ENCODE assay signal across 8 mouse cellular contexts in genomic region chr9:36968713-36969112, GRCm38 (mm10).
DNase-seq lines count a peak whose midpoint lies in the region; ATAC-seq and TF ChIP-seq lines count a peak whose summit lies in the region.

No protein-coding gene starts in this region.

- peak; percentile 69 for DNase-seq in hindbrain, embryonic 10.5 days (ENCODE audit: low spot score)
- peak; percentile 91 for DNase-seq in ES-CJ7 (ENCODE audit: low read depth, low spot score)
- peak; percentile 67 for DNase-seq in cerebellum, adult 9-10 months
- peak; percentile 36 for DNase-seq in gastrocnemius, postnatal 10 days
- DNase-seq in liver, postnatal 0 days: peak; percentile 37
- DNase-seq in retina, embryonic 14.5 days (ENCODE audit: low spot score): peak; percentile 84
- DNase-seq in frontal cortex, postnatal 36 days (ENCODE audit: low spot score in 2 of 2): no peak

- ATAC-seq in hindbrain, embryonic 16.5 days: no peak
- no peak for ATAC-seq in liver, postnatal 0 days

- no peak for TF ChIP-seq EP300 in liver, postnatal 0 days (IDR thresholded peaks at IDR 0.05; ENCODE audit: low read depth)

- H3K36me3 ChIP-seq in hindbrain, embryonic 10.5 days: peaks cover 21% of the 10 kb centered on the region; the same call in 1 of the 2 replicates
- no peaks in the 10 kb centered on the region for H3K36me3 ChIP-seq in hindbrain, embryonic 16.5 days (ENCODE audit: control insufficient read depth, insufficient read depth, low read length)
- H3K36me3 ChIP-seq in liver, postnatal 0 days (replicated peaks; ENCODE audit: insufficient read depth, low read length): no peaks in the 10 kb centered on the region

- no peak overlapping the region for H3K27ac ChIP-seq in hindbrain, embryonic 10.5 days
- H3K27ac ChIP-seq in hindbrain, embryonic 16.5 days (ENCODE audit: low read depth, low read length): no peak overlapping the region
- no peak overlapping the region for H3K27ac ChIP-seq in liver, postnatal 0 days (ENCODE audit: low read depth)

- no peaks in the 10 kb centered on the region for H3K27me3 ChIP-seq in hindbrain, embryonic 10.5 days (ENCODE audit: insufficient read depth, poor library complexity, severe bottlenecking)
- H3K27me3 ChIP-seq in hindbrain, embryonic 16.5 days (replicated peaks; ENCODE audit: control insufficient read depth, insufficient read depth, low read length): no peaks in the 10 kb centered on the region
- no peaks in the 10 kb centered on the region for H3K27me3 ChIP-seq in liver, postnatal 0 days (ENCODE audit: insufficient read depth, low read length)

- 47% methylated on average over 7 of the region's 7 CpGs for WGBS in hindbrain, embryonic 10.5 days
- 40% methylated on average over 7 of the region's 7 CpGs for WGBS in hindbrain, embryonic 16.5 days
- WGBS in liver, postnatal 0 days (ENCODE audit: insufficient replicate concordance): 45% methylated on average over 7 of the region's 7 CpGs

- H3K9ac ChIP-seq in hindbrain, embryonic 16.5 days (ENCODE audit: low read depth, low read length): no peak overlapping the region
- H3K9ac ChIP-seq in liver, postnatal 0 days (replicated peaks): no peak overlapping the region

- TF ChIP-seq CTCF in liver, postnatal 0 days (IDR thresholded peaks at IDR 0.05; ENCODE audit: low read depth): peak; percentile 77

- no peak overlapping the region for H3K4me2 ChIP-seq in hindbrain, embryonic 16.5 days (ENCODE audit: low read length)
- H3K4me2 ChIP-seq in liver, postnatal 0 days (ENCODE audit: low read depth, low read length): no peak overlapping the region

- no peak overlapping the region for H3K4me3 ChIP-seq in hindbrain, embryonic 10.5 days
- H3K4me3 ChIP-seq in hindbrain, embryonic 16.5 days (ENCODE audit: low read length): no peak overlapping the region
- H3K4me3 ChIP-seq in liver, postnatal 0 days (ENCODE audit: low read depth, low read length): no peak overlapping the region

- peaks cover 85% of the 10 kb centered on the region for H3K4me1 ChIP-seq in hindbrain, embryonic 10.5 days (replicated peaks)
- H3K4me1 ChIP-seq in hindbrain, embryonic 16.5 days (ENCODE audit: control insufficient read depth, insufficient read depth, low read depth, low read length): peaks cover 8% of the 10 kb centered on the region
- H3K4me1 ChIP-seq in liver, postnatal 0 days (ENCODE audit: insufficient read depth): no peaks in the 10 kb centered on the region

- H3K9me3 ChIP-seq in hindbrain, embryonic 10.5 days: no peaks in the 10 kb centered on the region
- H3K9me3 ChIP-seq in hindbrain, embryonic 16.5 days (ENCODE audit: control insufficient read depth, low read length): no peaks in the 10 kb centered on the region
- H3K9me3 ChIP-seq in liver, postnatal 0 days (ENCODE audit: low read length): no peaks in the 10 kb centered on the region

Comparison
In these comparisons a context has a peak if more than half of its experiments do, and no peak if none do; other contexts are left out.
1. DNase-seq: peak in hindbrain, embryonic 10.5 days (single experiment), ES-CJ7 (single experiment), cerebellum, adult 9-10 months (single experiment), gastrocnemius, postnatal 10 days (single experiment), liver, postnatal 0 days (single experiment) and retina, embryonic 14.5 days (single experiment); none in frontal cortex, postnatal 36 days (0 of 2).